Mouse (Mus musculus) urinary bladder, adult 18-20 months (tissue): ENCODE data around the gene Rap1a.

Experiments
- DNase-seq, 2 experiments: peaks; one replicate each; pipeline ENCODE4 v3.0.0; 2022; ENCODE audit warnings: low spot score in 2 of 2, mixed read lengths in 2 of 2

Gene Rap1a

DNA sequence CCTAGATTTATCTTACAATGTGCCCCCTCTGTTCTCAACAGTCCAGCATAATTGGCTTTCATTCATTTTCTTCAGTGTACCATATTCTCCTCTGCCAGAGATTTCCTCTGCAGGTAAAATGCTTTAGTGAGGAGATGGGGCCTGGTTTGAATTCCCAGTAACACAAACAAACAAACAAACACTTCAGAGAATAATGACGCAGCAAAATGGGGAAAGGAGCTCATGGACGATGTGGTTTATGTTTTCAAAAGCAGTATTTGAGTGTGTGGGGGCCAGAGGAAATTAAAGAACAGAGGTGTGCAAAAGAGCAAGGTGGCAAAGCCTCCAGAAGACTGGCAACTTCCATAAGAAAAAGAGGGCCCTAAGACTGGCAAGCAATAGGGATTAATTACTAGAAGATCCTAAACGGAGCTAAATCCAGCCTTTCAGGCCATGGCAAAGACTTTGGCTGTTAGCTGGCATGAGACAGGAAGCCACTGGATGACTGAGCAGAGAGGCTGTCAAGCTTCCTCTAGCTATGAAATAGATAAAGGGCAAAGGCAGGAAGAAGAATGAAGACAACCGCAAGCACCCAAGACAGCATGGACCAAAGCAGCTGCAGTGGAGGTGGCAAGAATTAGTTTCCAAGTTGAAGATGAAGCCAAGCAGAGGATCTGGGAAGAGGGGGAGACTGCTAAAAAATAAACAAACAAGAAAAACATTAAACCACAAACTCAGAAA, 37.8 kb downstream of the Rap1a start:
- no peak for DNase-seq

DNA sequence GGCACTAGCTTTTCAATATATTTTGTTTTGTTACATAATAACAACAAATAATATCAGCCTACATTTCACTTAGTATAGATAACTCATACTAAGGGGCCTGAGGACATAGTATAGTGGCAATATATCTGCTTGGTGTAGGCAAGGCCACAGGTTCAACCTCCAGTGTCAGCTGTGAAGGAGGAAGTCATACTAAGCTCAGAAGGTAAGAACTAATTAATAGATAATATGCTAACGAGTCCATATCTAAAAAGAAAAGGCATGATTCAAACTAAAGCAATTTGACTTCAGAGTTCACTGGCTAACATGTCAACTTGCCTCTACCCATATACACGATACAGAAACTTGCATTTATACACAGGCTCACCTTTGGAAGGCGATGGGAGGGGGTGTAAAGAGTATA, 41.1 kb downstream of the Rap1a start:
- DNase-seq, result no peak

DNA sequence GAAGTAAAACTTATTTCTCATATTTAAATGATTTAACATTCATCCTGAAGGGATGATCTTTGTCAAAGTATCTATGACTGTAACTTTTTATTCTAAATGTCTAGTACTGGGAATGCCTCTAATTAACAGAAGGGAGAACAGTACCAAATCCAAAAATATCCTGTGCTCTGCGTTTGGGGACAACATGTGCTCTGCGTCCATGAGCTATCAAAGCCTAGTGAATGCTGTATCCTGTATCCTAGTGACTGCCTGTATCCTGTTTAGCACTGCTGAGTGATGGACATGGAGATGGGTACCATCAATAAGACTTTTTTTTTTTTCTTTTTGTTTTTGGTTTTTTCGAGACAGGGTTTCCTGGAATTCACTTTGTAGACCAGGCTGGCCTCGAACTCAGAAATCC, 42.5 kb downstream of the Rap1a start:
- DNase-seq, result no peak

DNA sequence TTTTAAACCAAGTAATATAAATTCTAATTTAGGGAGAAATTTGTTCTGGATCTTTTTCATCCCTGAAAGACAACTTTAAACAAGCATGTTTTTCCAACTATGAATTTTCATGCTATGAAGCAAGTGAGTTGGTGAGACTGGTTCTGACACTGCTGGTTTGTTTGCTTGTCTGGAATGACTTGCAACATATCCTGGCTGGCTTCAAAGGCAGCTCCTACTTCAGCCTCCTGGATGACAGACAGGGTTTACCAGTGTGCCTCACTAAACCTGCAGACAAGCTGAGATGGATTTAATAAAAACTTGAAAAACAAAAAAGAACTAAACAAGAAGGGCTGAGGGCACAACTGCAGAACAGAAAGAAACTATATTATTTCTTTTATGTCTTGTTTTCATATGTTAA, 43.0 kb downstream of the Rap1a start:
- no peak for DNase-seq

DNA sequence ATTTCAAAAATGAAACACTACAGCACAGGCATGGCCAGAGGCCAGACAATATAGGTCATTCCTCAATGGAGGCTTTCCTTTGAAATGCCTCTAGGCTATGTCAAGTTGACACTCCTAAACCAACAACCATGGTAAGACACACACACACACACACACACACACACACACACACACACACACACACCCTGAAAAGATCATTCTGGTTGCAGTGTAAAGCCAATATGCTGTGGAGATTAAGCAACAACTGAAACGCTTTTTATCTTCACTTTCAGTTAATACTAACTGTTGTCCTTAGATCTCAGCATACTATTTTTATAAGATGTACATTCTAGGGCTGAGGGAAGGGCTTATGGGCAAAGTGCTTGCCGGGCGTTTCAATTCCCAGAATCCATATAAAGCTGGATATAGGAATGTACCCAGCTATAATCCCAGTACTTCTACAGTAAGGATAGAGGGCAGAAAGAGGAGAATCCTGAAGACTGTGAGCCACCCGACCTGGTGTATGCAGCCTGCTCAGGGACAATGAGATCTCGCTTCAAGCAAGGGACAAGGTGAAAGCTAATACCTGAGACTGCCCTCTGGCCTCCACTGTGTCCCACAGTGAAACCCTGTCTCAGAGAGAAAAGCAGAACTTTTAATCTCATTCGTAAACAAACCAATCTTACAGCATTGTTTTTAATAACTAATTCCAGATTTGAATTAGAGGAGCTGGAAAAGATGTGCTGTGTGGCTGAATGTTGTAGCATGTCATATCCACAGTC, 43.6 kb downstream of the Rap1a start:
- DNase-seq, result no peak

DNA sequence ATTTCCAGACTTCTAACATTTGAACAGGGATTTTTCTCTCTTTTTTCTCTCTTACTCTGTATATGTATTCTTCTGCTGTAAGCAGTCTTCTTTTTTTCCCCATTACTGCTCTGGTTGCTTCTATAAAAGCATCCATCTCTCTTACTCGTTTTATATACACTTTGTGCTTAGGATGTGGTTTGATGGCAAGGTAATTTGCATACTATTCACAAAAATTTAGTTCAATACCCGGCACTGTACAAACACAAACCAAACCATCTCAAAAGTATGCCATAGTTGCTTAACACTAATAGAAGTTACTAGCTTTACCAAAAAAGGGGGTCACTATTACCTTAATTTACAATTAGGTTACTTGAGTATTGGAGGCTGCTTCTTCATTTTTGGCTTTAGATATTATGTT, 44.6 kb downstream of the Rap1a start:
- DNase-seq, result no peak

DNA sequence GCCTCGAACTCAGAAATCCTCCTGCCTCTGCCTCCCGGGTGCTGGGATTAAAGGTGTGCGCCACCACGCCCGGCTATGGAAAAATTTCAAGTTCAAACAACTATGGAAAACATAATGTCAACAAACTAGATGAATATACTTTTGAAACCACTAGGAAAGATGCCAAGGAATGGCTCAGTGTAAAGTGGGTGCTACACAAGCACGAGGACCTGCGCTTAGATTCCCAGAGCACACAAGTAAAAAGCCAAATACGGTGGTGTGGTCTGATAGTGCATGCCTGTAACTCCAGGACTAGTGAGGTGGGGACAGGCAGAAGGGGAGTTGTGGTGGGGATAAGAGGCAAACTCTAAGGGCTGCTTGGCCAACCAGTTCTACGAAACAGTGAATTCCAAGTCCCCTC, 46.0 kb downstream of the Rap1a start:
- DNase-seq, result no peak

DNA sequence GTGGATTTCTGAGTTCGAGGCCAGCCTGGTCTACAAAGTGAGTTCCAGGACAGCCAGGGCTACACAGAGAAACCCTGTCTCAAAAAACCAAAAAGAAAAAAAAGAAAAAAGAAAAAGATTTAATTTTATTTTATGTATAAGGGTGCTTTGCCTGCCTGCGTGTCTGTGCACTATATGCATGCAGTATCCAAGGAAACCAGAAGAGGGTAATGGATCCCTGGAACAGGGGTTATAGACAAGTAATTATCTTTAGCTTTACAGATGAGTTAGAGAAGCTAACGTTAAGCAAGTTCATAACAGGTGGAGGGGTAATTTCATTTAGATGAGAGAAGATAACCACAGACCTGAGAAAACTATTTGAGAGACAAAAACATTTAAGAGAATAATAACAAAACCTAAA, 47.0 kb downstream of the Rap1a start:
- DNase-seq, result no peak

DNA sequence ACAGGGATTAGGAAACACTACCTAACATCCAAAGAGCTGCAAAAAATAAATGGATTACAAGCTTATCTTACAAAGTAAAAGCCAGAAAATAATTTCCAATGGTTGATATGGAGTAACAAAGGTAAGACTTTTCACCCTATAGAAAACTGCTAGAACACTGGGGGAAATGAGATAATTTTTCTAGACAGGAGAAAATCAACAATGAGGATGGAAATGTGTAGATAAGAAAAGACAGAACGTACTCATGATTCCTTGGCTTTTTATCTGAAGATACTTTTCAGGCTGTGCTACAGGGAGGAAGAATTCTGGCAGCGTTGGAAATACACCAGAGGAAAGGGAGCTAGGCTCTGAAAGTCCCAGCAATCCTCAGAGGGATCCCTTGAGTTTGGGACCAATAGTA, 50.3 kb downstream of the Rap1a start:
- no peak for DNase-seq

DNA sequence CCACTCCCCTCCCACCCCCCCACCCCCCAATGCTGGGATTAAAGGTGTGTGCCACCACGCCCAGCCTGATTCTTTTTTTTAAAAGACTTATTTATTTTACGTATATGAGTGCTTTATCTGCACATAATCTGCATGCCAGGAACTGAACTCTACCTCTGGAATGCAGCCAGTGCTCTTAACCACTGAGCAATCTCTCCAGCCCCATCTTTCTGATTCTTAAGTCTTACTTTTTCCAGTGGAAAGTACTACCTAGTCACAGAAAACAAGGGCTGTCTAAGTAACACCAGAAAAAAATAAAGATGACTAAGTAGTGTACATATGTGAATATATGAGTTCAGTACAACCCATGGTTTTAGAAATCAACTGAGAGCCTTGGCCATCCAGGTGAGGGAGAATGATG, 54.6 kb downstream of the Rap1a start:
- no peak for DNase-seq

DNA sequence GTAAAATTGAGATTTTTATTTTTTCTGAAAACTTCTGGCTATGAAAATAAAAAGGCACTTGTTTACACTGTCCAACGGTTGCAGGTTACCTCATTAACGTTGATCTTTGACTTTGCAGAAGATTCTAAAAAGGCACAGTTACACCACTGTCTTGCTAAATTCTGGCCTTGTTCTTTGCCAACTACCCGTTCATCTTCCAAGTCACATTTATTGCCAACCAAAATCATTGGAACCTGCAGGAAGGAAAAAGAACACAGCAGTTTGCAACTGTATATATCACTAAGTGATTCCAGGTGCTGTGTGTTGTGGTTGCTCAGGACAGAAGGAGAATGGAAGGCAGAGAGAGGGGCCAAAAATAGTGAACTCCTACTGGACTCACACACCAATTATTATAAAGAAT, 63.5 kb downstream of the Rap1a start:
- DNase-seq, result no peak

DNA sequence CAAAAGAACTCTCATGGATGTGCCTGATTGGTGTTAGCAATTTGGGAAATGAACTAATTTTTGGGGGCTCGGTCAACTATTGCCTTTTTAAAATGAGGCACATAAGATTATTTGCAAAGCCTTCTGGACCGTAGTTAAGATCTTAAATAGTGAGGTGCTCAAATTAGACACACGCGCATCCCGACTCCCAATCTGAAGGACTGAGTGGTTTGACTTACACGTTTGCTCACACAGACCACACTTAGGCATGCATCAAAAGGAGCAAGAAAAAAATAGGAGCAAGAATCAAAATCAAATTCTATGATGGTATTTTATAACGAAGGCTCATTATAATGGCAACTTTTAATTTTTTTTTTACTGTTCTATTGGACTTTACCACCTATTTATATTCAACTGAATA, 64.1 kb downstream of the Rap1a start:
- DNase-seq, result no peak

DNA sequence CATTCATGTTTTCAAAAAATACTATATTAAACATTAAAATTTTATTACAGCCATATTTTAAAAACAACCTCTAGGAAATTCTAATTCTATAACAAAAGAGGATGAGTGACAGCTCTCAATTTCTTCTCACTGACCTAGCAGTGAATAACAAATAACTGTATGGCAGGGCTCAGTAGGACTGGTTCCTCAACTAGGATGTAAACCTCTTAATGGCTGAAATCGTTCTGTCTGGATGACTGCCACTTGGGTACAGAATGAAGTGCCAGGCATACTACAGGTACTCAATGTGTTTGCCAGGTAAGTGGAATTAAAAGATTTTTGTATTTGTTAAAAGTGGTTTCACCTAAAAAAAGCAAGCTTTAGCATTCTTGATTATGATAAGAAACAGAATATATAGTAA, 65.0 kb downstream of the Rap1a start:
- DNase-seq, result no peak

DNA sequence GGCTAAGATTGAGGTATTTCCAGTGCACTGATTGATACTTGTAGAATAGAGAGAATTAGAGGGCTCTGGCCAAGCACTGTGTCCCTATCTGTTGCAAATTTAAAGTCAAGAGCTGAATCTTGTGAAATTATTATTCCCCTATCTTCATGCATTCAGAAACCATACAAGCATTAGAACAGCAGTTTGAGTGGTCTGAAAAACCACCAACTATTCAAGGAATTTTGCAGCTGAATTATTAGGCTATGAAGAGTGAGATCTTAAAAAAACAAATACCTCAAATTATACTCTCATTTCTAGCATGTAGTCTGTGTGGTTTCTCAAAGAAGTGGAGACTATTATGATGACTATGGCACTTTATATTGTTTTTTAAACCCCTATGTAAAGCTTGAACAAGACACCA, 65.9 kb downstream of the Rap1a start:
- DNase-seq, result no peak

DNA sequence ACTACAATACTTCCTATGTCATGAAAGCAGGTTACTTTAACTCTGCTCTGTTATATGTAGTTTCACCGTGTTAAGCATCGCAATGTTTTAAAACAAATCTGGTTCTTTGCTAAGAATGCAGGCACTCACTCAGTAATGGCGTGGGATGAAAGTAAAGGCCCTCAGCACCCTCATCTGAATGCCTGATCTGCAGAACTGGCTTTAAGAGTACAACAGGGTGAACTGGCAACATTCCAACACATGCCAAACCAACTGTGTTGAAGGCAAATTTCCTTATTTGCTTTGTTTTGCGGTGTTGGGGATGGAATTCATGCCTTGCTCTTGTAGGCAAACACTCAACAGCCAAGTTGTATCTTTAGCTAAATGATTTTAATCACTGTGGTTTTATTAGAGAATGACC, 67.6 kb downstream of the Rap1a start:
- no peak for DNase-seq

DNA sequence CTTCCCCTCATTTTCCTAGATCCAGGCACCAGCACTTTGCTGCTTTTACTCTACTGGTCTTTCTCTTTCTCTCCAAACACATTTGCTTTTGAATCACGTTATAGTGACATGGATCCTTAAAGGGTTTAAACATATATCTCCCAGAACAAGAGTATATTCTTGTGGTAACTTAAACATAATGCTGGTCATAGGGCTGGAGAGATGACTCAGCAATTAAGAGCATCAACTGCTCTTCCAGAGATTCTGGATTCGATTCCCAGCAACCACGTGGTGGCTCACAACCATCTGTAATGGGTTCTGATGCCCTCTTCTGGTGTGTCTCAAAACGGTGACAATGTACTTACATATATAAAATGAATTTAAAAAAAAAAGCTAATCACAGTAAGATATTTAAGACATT, 68.8 kb downstream of the Rap1a start:
- DNase-seq, result no peak

DNA sequence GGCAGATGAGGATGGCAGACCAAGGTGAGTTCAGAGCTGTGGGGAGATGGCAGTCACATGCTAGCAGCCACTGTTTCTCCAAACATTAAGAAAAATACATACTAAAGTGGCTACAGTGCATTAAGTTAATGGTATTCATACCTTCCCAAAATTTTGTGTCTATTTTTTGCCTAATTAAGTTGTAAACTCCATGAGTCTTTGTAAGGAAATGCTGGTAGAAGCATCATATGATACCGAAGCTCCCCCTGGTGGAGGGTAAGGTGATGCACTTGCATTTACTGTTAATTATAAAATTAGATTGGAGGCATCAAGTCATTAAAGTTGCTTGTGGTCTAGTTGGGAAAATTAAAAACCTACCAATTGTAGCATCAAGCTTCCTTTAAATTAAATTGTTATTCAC, 75.1 kb downstream of the Rap1a start:
- DNase-seq, result no peak

DNA sequence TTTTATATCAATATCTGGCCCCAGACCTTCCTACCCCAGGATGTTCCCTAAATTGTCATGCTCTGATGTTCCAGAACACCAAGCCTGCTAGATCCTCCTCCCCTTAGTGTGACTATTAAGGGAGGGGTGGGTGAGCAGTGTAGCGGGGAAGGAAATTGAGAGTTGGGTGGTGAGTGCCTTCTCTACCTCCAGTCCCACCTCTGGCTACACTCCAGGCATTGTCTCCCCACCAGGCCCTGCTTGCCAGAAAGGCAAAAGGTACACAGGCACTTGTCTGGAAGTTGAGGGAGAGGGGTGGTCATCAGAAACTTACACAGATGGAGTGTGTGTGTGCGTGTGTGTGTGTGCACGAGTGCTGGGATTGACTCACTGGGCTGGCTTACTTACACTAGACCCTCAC, 78.6 kb downstream of the Rap1a start:
- DNase-seq, result no peak

DNA sequence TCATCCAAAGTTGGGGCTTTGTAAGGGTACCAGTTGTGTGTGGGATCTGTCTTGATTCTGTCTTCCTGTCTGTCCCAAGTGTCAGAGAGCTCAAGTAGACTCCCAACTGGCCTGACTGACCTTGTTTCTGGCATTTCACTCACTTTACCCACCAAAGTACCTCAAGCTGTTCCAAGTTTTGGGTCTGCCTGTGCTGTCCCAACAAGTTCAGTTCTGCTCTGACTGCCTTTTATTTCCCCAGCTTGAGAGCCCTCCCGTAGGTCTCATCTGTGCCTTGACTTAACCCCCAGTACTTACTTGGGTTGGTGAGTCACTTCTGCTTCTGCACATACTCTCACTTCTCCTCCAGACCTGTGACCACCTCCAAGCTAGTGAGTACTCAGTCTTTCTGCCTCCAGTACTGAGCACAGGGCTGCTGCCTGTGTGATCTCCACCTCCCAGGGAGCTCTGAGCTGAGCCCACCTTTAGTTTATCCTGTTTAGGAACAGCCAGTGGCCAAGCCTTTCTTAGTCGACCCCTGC, 79.4 kb downstream of the Rap1a start:
- DNase-seq, result no peak

DNA sequence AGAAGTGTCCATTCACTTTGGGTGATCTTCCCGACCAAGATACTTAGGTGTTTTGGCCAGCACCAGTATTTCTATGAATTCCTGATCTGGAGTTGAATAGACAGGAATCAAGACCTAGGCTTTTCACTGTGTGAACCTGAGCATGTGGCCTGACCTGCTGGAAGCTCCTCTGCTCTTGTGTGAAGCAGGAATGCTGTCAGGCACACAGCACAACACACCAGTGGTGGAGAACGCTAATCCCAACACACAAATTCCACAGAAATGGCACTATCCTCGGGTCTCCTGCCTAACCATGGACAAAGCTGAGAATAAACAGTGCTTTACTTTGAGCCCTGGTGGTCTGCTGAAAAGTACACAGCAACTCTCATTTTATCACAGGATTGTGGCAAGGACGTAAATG, 80.6 kb downstream of the Rap1a start:
- DNase-seq, result no peak

DNA sequence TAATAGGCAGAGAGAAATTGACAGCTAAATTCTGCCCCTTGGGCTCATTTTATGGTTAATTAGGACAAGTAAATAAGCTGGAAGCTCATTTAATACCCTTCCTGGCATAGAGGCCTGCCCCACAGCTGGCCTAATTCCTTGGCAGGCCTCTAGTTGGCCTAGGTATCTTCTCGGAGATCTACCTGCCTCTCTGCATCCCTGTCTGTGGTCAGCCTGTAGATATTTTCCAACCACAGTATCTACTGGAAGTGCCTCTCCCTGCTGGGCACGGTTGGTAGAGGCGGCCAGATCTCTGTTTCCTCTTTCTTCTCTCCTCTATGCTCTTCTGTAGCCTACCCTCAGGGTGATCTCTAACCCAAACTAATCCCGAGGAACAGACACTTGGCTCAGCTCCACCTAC, 81.2 kb downstream of the Rap1a start:
- DNase-seq, result no peak

DNA sequence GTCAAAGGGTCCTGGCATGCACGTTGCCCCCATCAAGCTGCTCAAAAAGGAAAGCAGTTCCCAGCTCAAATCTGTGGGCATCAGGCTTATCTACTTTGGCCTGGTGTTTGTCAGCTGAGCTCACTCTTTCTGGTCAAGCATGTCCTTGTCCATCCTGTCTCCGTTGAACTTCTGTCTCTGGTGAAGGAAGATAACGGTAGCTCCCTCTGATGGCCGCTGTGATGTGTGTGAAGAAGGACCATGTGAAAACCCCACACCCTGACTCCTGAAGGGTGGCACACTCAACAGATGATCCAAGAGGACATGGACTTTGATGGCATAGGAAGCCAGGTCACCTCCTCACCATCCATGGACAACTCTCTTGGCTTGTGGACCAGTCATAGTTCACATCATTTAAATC, 82.4 kb downstream of the Rap1a start:
- DNase-seq, result no peak

DNA sequence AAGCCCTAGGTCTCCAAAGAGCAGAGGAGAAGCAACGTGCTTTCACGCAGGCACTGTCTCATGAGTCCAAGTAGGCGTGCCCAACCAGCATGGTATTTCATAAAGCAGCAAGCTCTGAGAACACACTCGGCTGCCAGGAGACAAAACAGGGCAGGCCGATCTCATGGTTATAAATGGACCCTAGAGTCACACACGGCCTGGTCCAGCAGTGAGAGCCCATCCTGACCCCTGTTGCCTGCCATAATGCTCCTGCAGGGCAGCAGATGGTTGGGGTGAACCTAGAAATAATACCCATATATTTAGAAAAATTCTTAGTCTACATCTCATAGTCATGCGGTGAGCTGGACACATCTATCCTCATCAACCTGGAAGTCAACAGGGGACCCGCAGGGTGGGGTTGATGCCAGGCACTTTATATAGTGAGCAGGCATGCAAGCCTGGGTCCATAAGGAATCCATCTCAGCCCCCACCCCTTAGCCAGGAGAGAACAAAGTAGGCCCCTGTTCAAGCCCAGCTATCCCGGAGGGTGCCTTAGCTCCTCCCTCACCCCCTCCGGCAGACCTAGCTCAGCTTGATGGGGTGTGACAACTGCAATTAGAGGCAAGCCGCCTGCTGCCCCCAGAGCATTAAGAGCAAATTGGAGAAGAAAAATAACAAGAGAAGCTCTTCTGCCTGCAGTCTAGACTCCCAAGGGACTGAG, 83.1 kb downstream of the Rap1a start:
- DNase-seq, result no peak
